Mouse (Mus musculus) heart, adult 2 months (tissue): Measurements from ENCODE around the gene Hoxa10. TPM values are rescaled to one million over a fixed set of nuclear protein-coding genes. Genes with fewer than 3 reads are reported as not detected.

ENCODE experiments used
- DNase-seq, 2 experiments: peaks; one replicate each; pipeline ENCODE4 v3.0.0; 2021
- H3K27ac ChIP-seq: fragments of 200-600 bp; 2 replicates; pipeline ENCODE4 v1.8.1; 2022
- H3K27me3 ChIP-seq: fragments of 200-500 bp; 2 replicates; pipeline ENCODE4 v1.6.1; 2012; ENCODE audit warnings: mild to moderate bottlenecking, low read length, inconsistent platforms, mixed read lengths; ENCODE audit not compliant: control insufficient read depth, insufficient read depth
- H3K36me3 ChIP-seq: fragments of 200-500 bp; 2 replicates; pipeline ENCODE4 v1.6.1; 2012; ENCODE audit warnings: low read length, inconsistent platforms; ENCODE audit not compliant: control insufficient read depth, insufficient read depth
- H3K4me1 ChIP-seq: fragments of 200-500 bp; 2 replicates; pipeline ENCODE4 v1.6.1; 2011; ENCODE audit warnings: low read length; ENCODE audit not compliant: control insufficient read depth, insufficient read depth
- H3K4me3 ChIP-seq: fragments of 200-600 bp; 2 replicates; pipeline ENCODE4 v1.8.1; 2022
- H3K79me2 ChIP-seq: fragments of 200-500 bp; replicated peaks from 2 replicates; pipeline ENCODE4 v1.6.1; 2012; ENCODE audit warnings: mild to moderate bottlenecking, inconsistent platforms, low read length, moderate library complexity, mixed read lengths; ENCODE audit not compliant: control insufficient read depth, insufficient read depth
- H3K9ac ChIP-seq: fragments of 200-500 bp; 2 replicates; pipeline ENCODE4 v1.6.1; 2012; ENCODE audit warnings: low read depth, mild to moderate bottlenecking, control low read depth, inconsistent platforms, low read length, mixed read lengths
- CTCF ChIP-seq: fragments of 200-600 bp; IDR thresholded peaks from 2 replicates; pipeline ENCODE4 v1.8.1; 2022; ENCODE audit warnings: antibody characterized with exemption, mild to moderate bottlenecking, moderate library complexity
- EP300 ChIP-seq: fragments of 200-500 bp; IDR thresholded peaks from 2 replicates; pipeline ENCODE4 v1.6.1; 2011; ENCODE audit warnings: low read depth, low read length, control low read depth; ENCODE audit not compliant: insufficient read depth
- POLR2A ChIP-seq: fragments of 200-500 bp; IDR thresholded peaks from 2 replicates; pipeline ENCODE4 v1.6.1; 2011; ENCODE audit warnings: mild to moderate bottlenecking, low read depth, low read length, control low read depth; ENCODE audit not compliant: insufficient read depth
- WGBS: fragments of 180-500 bp; shearing (Covaris S2); methylation state at CpG from one replicate; pipeline ENCODE4 v1.1.7; 2018; 5-methylcytosine and 5-hydroxymethylcytosine counted together
- intact Hi-C: fragments of 180-260 bp; cut with DNase I; formaldehyde crosslinking; loops from one replicate; pipeline ENCODE4 v1.15.1; 2025
- long read RNA-seq: library from polyadenylated mRNA; stranded (forward); transcript quantifications from one replicate; pipeline ENCODE4 v2.0.0, GENCODE M21; 2021
- polyA plus RNA-seq: library from polyadenylated mRNA; depleted of rRNA; stranded (reverse); fragments of >200 nt; gene quantifications from 2 replicates; pipeline ENCODE4 v1.2.3, GENCODE M21; 2012; rRNA removed
- total RNA-seq, 2 experiments: library from RNA; stranded (reverse); gene quantifications; 2 replicates each; pipeline ENCODE4 v1.2.3; 2021

Gene Hoxa10
- total RNA-seq (not detected), polyA plus RNA-seq (not detected in 2 replicates)
- long read RNA-seq, result 0 reads

DNA sequence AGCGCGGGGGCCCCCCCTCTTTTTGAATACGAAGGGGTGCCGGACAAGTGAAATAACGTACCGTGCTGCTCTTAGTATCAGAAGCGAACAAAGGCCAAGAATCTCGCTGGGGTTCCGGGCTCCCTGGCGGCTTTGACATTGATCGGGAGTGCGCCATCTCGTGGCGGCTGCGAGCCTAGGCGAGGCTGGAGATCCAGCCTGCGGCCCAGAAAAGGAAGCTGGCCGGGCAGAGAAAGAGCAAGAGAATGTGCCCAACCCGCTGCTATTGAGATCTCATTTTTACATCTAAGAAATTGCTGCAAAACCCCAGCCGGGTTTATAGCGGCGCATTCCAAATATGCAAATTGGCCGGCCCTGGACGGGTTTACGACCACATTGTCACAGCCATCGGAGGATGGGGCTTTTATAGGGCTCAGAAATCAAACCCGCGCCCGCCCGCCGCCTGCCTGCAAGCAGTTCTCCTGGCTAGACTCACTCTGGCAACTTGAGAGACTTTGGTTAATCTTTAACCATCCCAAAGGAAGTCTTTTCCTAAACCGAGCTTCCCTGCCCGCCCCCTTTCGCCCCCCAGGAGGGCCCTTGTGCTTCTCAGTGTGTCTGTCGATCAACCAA is at the start of gene Hoxa10:
Gene Hoxa10, minus strand, starts transcription at position 466 of the 612 bp plus-strand sequence.
- 2% methylated on average over 35 of the region's 35 CpGs for WGBS
- Histone ChIP-seq H3K4me3 (no peak within 1 kb of the TSS), H3K4me1 (no peaks in the 10 kb centered on the region; the same call in 1 of the 2 replicates), H3K9ac (no peak within 1 kb of the TSS), H3K79me2 (no peaks in the 10 kb centered on the region), H3K27me3 (peaks cover 33% of the 10 kb centered on the region), H3K27ac (no peak within 1 kb of the TSS), H3K36me3 (no peaks in the 10 kb centered on the region)
- intact Hi-C loops, result no loop called here
- TF ChIP-seq CTCF, result peak; percentile 82
- TF ChIP-seq POLR2A, result no peak
- DNase-seq, result peak; percentile 74 to 80

DNA sequence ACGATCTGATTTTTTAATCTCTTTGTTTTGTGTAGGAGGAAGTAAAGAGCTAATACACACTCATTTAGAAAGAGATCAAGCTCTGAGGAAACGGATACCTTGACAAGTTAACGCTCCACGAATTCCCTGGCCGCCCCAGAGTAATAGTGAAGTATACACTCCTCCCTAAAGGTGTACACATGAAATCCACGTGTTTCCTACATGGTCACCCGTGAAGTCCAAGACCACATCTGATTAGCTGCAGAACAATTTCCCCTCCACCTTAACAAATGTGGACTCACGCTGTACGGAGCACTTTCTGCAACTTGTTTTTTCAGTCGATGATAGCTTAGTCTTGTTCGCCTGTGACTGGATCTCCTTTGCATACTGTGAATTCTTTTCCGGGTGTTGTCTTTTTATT is 49.5 kb upstream of the Hoxa10 start:
- TF ChIP-seq EP300 (no peak), CTCF (no peak), POLR2A (no peak)
- Histone ChIP-seq H3K4me1 (no peaks in the 10 kb centered on the region; the same call in 1 of the 2 replicates), H3K79me2 (no peaks in the 10 kb centered on the region), H3K4me3 (no peak overlapping the region), H3K27me3 (peaks cover 17% of the 10 kb centered on the region), H3K27ac (no peak overlapping the region), H3K9ac (no peak overlapping the region), H3K36me3 (no peaks in the 10 kb centered on the region)
- WGBS, result 20% methylated on average over 12 of the region's 12 CpGs
- DNase-seq, result no peak
- intact Hi-C loops, result no loop called here

DNA sequence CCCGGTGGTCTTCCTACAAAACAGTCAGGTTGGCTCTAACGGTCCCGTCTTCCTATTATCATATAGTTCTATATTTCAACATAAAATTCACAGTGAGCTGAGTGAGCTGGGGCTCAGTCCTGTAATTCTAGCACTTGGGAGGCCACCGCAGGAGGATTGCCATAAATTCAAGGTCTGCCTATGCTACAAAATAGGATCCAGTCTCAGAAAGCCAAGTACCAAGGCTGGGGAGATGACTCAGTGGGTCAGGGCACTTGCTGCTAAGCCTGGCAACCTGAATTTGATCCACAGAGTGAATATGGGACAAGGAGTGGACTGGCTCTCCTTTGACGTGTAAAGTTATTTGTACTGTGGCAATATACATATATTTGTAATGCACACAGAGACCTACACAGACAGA is 43.2 kb upstream of the Hoxa10 start:
- H3K27me3 ChIP-seq, result no peaks in the 10 kb centered on the region; the same call in 1 of the 2 replicates
- H3K9ac ChIP-seq, result no peak overlapping the region
- intact Hi-C loops, result no loop called here
- H3K27ac ChIP-seq, result no peak overlapping the region
- WGBS, result 87% methylated on average over 5 of the region's 5 CpGs
- no peaks in the 10 kb centered on the region for H3K36me3 ChIP-seq
- no peak overlapping the region for H3K4me3 ChIP-seq
- TF ChIP-seq CTCF, result no peak
- no peak for TF ChIP-seq POLR2A
- no peak for TF ChIP-seq EP300
- no peaks in the 10 kb centered on the region for H3K79me2 ChIP-seq
- no peak for DNase-seq
- no peaks in the 10 kb centered on the region for H3K4me1 ChIP-seq

DNA sequence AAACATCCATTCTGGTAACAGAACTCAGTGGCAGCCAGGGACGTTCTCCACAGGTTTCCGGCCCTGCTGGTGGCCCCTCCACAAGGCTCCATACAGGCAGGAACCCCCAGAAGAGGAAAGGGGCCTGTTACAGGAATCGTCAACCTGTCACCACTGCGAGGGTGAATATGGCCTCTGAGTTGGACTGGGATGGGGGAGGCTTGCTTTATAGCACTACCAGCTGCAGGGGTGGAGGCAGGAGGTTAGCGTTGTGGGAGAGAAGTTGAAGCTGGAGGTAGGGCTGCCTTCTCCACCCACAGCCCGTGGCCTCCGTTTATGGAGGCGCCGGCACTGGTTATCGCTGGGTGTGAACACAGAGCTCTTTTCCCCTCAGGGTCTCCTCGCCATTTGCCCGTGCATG is 40.4 kb upstream of the Hoxa10 start:
- Histone ChIP-seq H3K36me3 (no peaks in the 10 kb centered on the region), H3K79me2 (no peaks in the 10 kb centered on the region), H3K4me3 (no peak overlapping the region), H3K27me3 (no peaks in the 10 kb centered on the region; the same call in 1 of the 2 replicates), H3K9ac (no peak overlapping the region), H3K27ac (no peak overlapping the region), H3K4me1 (no peaks in the 10 kb centered on the region)
- WGBS, result 53% methylated on average over 12 of the region's 12 CpGs
- no peak for TF ChIP-seq CTCF
- no peak for TF ChIP-seq EP300
- TF ChIP-seq POLR2A, result no peak
- no peak for DNase-seq
- intact Hi-C loops, result no loop called here

DNA sequence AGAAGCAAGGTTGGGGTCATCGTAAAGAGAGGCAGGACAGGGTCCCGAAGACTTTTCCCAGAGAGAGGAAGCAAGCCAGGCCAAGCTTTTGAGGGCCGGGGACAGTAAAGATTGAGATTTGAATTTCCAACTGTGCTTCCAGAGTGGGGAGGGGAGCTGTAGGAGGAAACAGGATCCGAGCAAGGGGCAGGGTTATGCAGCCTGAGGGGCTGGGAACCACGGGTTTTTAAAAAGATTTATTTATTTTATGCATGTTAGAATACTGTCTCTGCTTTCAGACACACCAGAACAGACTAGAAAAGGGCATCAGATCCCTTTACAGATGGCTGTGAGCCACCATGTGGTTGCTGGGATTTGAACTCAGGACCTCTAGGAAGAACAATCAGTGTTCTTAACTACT is 36.3 kb upstream of the Hoxa10 start:
- H3K4me3 ChIP-seq, result no peak overlapping the region
- no peaks in the 10 kb centered on the region for H3K79me2 ChIP-seq
- no peak for TF ChIP-seq POLR2A
- no peak for TF ChIP-seq EP300
- TF ChIP-seq CTCF, result no peak
- no peaks in the 10 kb centered on the region for H3K36me3 ChIP-seq
- DNase-seq, result no peak
- no peaks in the 10 kb centered on the region for H3K4me1 ChIP-seq
- intact Hi-C loops, result no loop called here
- 20% methylated on average over 5 of the region's 5 CpGs for WGBS
- H3K27ac ChIP-seq, result no peak overlapping the region
- H3K9ac ChIP-seq, result no peak overlapping the region
- H3K27me3 ChIP-seq, result peaks cover 14% of the 10 kb centered on the region

DNA sequence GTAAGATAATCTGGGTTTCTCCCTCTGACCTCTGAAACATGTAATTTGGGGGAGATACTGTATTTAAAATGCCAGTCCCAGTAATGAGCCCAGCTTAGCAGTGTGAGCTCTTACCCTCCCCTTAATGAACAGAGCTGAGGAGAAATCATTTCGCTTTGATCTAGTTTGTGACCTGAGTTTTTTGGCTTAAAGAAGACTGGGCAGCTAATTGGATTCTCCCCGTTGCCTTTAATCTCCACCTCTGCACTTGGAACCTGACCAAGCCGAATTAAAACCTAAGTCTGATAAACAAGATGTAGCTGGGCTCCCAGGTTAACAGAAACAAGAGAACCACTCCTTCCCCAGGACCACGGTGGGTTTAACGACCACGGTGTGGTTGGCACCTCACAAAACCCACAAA is 35.7 kb upstream of the Hoxa10 start:
- intact Hi-C loops, result no loop called here
- no peak for TF ChIP-seq EP300
- no peak for TF ChIP-seq CTCF
- no peak for TF ChIP-seq POLR2A
- DNase-seq, result no peak
- no peak overlapping the region for H3K4me3 ChIP-seq
- WGBS, result 10% methylated on average over 6 of the region's 6 CpGs
- H3K4me1 ChIP-seq, result no peaks in the 10 kb centered on the region
- H3K36me3 ChIP-seq, result no peaks in the 10 kb centered on the region
- no peaks in the 10 kb centered on the region for H3K79me2 ChIP-seq
- H3K27ac ChIP-seq, result no peak overlapping the region
- peaks cover 17% of the 10 kb centered on the region for H3K27me3 ChIP-seq
- no peak overlapping the region for H3K9ac ChIP-seq
